Mouse (Mus musculus): Measurements from ENCODE around the gene Aadac.

GRCm38 (mm10) chr3:60056451-60056850 lies 30.9 kb downstream of the Aadac start:
- TF ChIP-seq CTCF (IDR thresholded peaks at IDR 0.05; ENCODE audit: borderline replicate concordance, insufficient read depth, low read depth, low read length) (no peak), POLR2A (IDR thresholded peaks at IDR 0.05; ENCODE audit: borderline replicate concordance, insufficient read depth, low read length) (no peak)

Measured in cerebellum, adult 2 months (tissue).